Mouse (Mus musculus) kidney, embryonic 14.5 days (tissue): ENCODE measurements around the gene Dnah7a. TPM values are rescaled to one million over a fixed set of nuclear protein-coding genes. Genes with fewer than 3 reads are reported as not detected.
"Not testable (repeated sequence)": the region's sequence is repeated elsewhere in the genome, so short reads cannot be mapped to it uniquely, and the experiment has no call there.

Experiments
- ATAC-seq: fragments of 200-750 bp; cut with Nextera tagmentation; 2 replicates; pipeline ENCODE4 v1.8.0; 2017; ENCODE audit warnings: moderate number of reproducible peaks, mild to moderate bottlenecking, moderate TSS enrichment, moderate library complexity; ENCODE audit not compliant: low FRiP score, low TSS enrichment
- H3K27ac ChIP-seq: fragments of 300-500 bp; sonication (generic); 2 replicates; pipeline ENCODE4 v1.5.1; 2014; ENCODE audit warnings: low read depth, mild to moderate bottlenecking, low read length, moderate library complexity, mixed read lengths
- H3K27me3 ChIP-seq: fragments of 300-500 bp; sonication (generic); 2 replicates; pipeline ENCODE4 v1.6.1; 2014; ENCODE audit warnings: mild to moderate bottlenecking, low read length; ENCODE audit not compliant: control insufficient read depth, insufficient read depth
- H3K36me3 ChIP-seq: fragments of 300-500 bp; sonication (generic); 2 replicates; pipeline ENCODE4 v1.6.1; 2014; ENCODE audit warnings: low read length, mixed read lengths; ENCODE audit not compliant: control insufficient read depth, insufficient read depth
- H3K4me1 ChIP-seq: fragments of 300-500 bp; sonication (generic); 2 replicates; pipeline ENCODE4 v1.6.1; 2014; ENCODE audit warnings: low read length, mixed read lengths; ENCODE audit not compliant: control insufficient read depth, insufficient read depth
- H3K4me2 ChIP-seq: fragments of 300-500 bp; sonication (generic); replicated peaks from 2 replicates; pipeline ENCODE4 v1.6.1; 2014; ENCODE audit warnings: low read depth, mild to moderate bottlenecking, low read length
- H3K4me3 ChIP-seq: fragments of 300-500 bp; sonication (generic); 2 replicates; pipeline ENCODE4 v1.5.1; 2014; ENCODE audit warnings: mild to moderate bottlenecking, low read length
- H3K9ac ChIP-seq: fragments of 300-500 bp; sonication (generic); 2 replicates; pipeline ENCODE4 v1.6.1; 2014; ENCODE audit warnings: low read depth, mild to moderate bottlenecking, low read length, moderate library complexity
- H3K9me3 ChIP-seq: fragments of 300-500 bp; sonication (generic); 2 replicates; pipeline ENCODE4 v1.6.1; 2016; ENCODE audit warnings: low read length; ENCODE audit not compliant: control insufficient read depth
- whole genome bisulfite sequencing: fragments of 180-500 bp; shearing (Covaris S2); extraction: QIAGEN DNeasy Blood & Tissue Kit; methylation state at CpG from one replicate; pipeline ENCODE4 v1.1.7; 2014; 5-methylcytosine and 5-hydroxymethylcytosine counted together
- microRNA-seq: library from miRNA; unstranded; fragments of <30 nt; microRNA quantifications from one replicate; pipeline ENCODE4, GENCODE M21; 2016
- polyA plus RNA-seq: library from polyadenylated mRNA; unstranded; fragments of >200 nt; fragmentation: Nextera tagmentation; extraction: Ambion mirVana; gene quantifications from 2 replicates; pipeline ENCODE4 v1.2.1, GENCODE M21; 2014

Dnah7a gene
- polyA plus RNA-seq, 1 experiment from 2014 or later = 1.9 TPM

- not testable (repeated sequence) for H3K36me3 ChIP-seq, H3K4me2 ChIP-seq, H3K27ac ChIP-seq, H3K27me3 ChIP-seq, H3K9ac ChIP-seq, H3K9me3 ChIP-seq, H3K4me1 ChIP-seq, ATAC-seq, H3K4me3 ChIP-seq
- 72% methylated on average over 2 of the region's 2 CpGs for WGBS
These were observed 330.6 kb downstream of the Dnah7a start for GRCm38 (mm10) chr1:53375965-53376364.

- no peaks in the 10 kb centered on the region for H3K4me1 ChIP-seq
- no peak overlapping the region for H3K4me2 ChIP-seq
- no peaks in the 10 kb centered on the region for H3K36me3 ChIP-seq
- H3K4me3 ChIP-seq = no peak overlapping the region
- H3K27ac ChIP-seq = no peak overlapping the region
- ATAC-seq = no peak
- no peak overlapping the region for H3K9ac ChIP-seq
- no peaks in the 10 kb centered on the region for H3K9me3 ChIP-seq
- no peaks in the 10 kb centered on the region for H3K27me3 ChIP-seq
These were observed 347.6 kb downstream of the Dnah7a start for GRCm38 (mm10) chr1:53358988-53359387.

- H3K9me3 ChIP-seq = no peaks in the 10 kb centered on the region; the same call in 1 of the 2 replicates
- 0 out of 2 replicates have a peak, but pooled peaks cover 7% of the 10 kb centered on the region for H3K4me1 ChIP-seq
- peak within 1 kb of the TSS; percentile 83 for H3K4me3 ChIP-seq
- peaks cover 15% of the 10 kb centered on the region for H3K36me3 ChIP-seq
- H3K9ac ChIP-seq = peak within 1 kb of the TSS; percentile 88
- peak within 1 kb of the TSS; percentile 88 for H3K27ac ChIP-seq
- no peaks in the 10 kb centered on the region for H3K27me3 ChIP-seq
- WGBS = under 1% methylated on average over 44 of the region's 44 CpGs
- H3K4me2 ChIP-seq = peak within 1 kb of the TSS; percentile 48
- ATAC-seq = peak; percentile 100
These were observed 354.0 kb downstream of the Dnah7a start, which contains the start of the genes Asdurf, Gm28551 and Asnsd1 for GRCm38 (mm10) chr1:53352327-53353261. TSS of gene Asdurf (minus strand) at chr1:53352619. TSS of gene Gm28551 (minus strand) at chr1:53352667. TSS of gene Asnsd1 (minus strand) at chr1:53352752.

Small RNA genes lying within 50 kb of the gene (microRNA-seq; reads per million reads assigned to microRNA genes)
- not detected for gene Gm25240

Other genes starting within 250 kb of the Dnah7a start
- gene Stk17b, start 78.4 kb upstream of the Dnah7a start, polyA plus RNA-seq = 12.4 and 13.1 TPM in 2 replicates